Comparison of ENCODE assay signal across 12 mouse cellular contexts in the genomic region with DNA sequence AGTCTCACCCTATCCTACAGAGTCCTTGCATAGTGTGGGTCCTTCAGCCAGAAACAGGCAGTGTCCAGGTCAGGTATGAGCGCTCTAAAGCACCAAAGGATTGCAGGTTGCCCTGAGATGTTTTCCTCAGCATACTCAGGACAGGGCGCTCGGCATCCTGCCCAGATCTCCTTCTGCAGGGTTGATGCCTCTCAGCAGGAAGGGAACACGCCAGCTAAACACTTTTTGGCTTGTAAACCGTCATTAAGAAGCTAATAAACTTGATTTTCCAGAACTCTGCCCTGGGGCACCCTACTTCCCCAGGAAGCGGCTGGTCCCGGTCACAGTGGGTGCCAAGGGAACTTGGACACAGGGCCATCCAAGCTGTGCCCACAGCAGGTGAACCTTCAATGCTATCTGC. TPM values are rescaled to one million over a fixed set of nuclear protein-coding genes. Genes with fewer than 3 reads are reported as not detected.
A peak's percentile ranks its signal among the peaks of the same experiment; 100 is the strongest.
DNase-seq lines count a peak whose midpoint lies in the region; ATAC-seq lines count a peak whose summit lies in the region.
"Had no signal": no experiment of that assay in that cellular context is flagged by ENCODE, and none has a peak within 500 bp of the region (broad histone marks: within the 10 kb centered on the region; RNA-seq: fewer than 3 reads in every experiment).

No protein-coding gene starts in this region.

- no peaks in the 10 kb centered on the region for H3K9me3 ChIP-seq in erythroblast, embryonic 14.5 days (ENCODE audit: control insufficient read depth, low read length)
- H3K9me3 ChIP-seq in neural tube, embryonic 11.5 days (ENCODE audit: control insufficient read depth, low read length), result no peaks in the 10 kb centered on the region
- no peaks in the 10 kb centered on the region for H3K9me3 ChIP-seq in neural tube, embryonic 15.5 days (replicated peaks)
- H3K9me3 ChIP-seq in liver, embryonic 16.5 days (replicated peaks; ENCODE audit: control insufficient read depth, low read length), result no peaks in the 10 kb centered on the region
- no peaks in the 10 kb centered on the region for H3K9me3 ChIP-seq in neural tube, embryonic 14.5 days (ENCODE audit: control insufficient read depth, low read length)
- no peaks in the 10 kb centered on the region for H3K9me3 ChIP-seq in forebrain, embryonic 10.5 days
- H3K9me3 ChIP-seq: hindbrain, embryonic 12.5 days had no signal

- no peak overlapping the region for H3K4me2 ChIP-seq in neural tube, embryonic 11.5 days (ENCODE audit: low read depth)
- H3K4me2 ChIP-seq in neural tube, embryonic 15.5 days, result no peak overlapping the region
- H3K4me2 ChIP-seq in liver, embryonic 16.5 days (ENCODE audit: low read depth, low read length), result peak overlapping the region; percentile 96
- peak overlapping the region; percentile 8; the same call in 1 of the 2 replicates for H3K4me2 ChIP-seq in neural tube, embryonic 14.5 days (ENCODE audit: low read depth, low read length)
- H3K4me2 ChIP-seq: hindbrain, embryonic 12.5 days had no signal

- H3K36me3 ChIP-seq in erythroblast, embryonic 14.5 days (ENCODE audit: control insufficient read depth), result peaks cover 59% of the 10 kb centered on the region
- H3K36me3 ChIP-seq in neural tube, embryonic 11.5 days (ENCODE audit: control insufficient read depth, insufficient read depth, low read length), result no peaks in the 10 kb centered on the region
- no peaks in the 10 kb centered on the region for H3K36me3 ChIP-seq in neural tube, embryonic 15.5 days
- H3K36me3 ChIP-seq in liver, embryonic 16.5 days (ENCODE audit: control insufficient read depth, insufficient read depth), result no peaks in the 10 kb centered on the region
- H3K36me3 ChIP-seq in neural tube, embryonic 14.5 days (ENCODE audit: control insufficient read depth, insufficient read depth, low read length), result no peaks in the 10 kb centered on the region
- H3K36me3 ChIP-seq in forebrain, embryonic 10.5 days (replicated peaks), result no peaks in the 10 kb centered on the region
- H3K36me3 ChIP-seq: hindbrain, embryonic 12.5 days had no signal

- WGBS in neural tube, embryonic 11.5 days, result 80% methylated on average over 7 of the region's 7 CpGs
- WGBS in neural tube, embryonic 15.5 days, result 69% methylated on average over 7 of the region's 7 CpGs
- WGBS in liver, embryonic 16.5 days (ENCODE audit: insufficient replicate concordance), result 80% methylated on average over 7 of the region's 7 CpGs
- WGBS in neural tube, embryonic 14.5 days, result 63% methylated on average over 7 of the region's 7 CpGs
- WGBS in forebrain, embryonic 10.5 days, result 89% methylated on average over 7 of the region's 7 CpGs

- H3K4me1 ChIP-seq in erythroblast, embryonic 14.5 days (ENCODE audit: control insufficient read depth), result peaks cover 100% of the 10 kb centered on the region
- peaks cover 15% of the 10 kb centered on the region; the same call in 1 of the 2 replicates for H3K4me1 ChIP-seq in neural tube, embryonic 11.5 days (ENCODE audit: control insufficient read depth, insufficient read depth, low read length)
- H3K4me1 ChIP-seq in neural tube, embryonic 15.5 days, result peaks cover 42% of the 10 kb centered on the region
- H3K4me1 ChIP-seq in liver, embryonic 16.5 days (ENCODE audit: control insufficient read depth, low read depth, low read length), result peaks cover 94% of the 10 kb centered on the region
- peaks cover 27% of the 10 kb centered on the region for H3K4me1 ChIP-seq in neural tube, embryonic 14.5 days (ENCODE audit: control insufficient read depth, insufficient read depth, low read length)
- peaks cover 78% of the 10 kb centered on the region for H3K4me1 ChIP-seq in forebrain, embryonic 10.5 days

- H3K4me3 ChIP-seq in erythroblast, embryonic 14.5 days (replicated peaks), result peak overlapping the region; percentile 80
- H3K4me3 ChIP-seq in neural tube, embryonic 11.5 days (ENCODE audit: low read depth, low read length), result no peak overlapping the region
- H3K4me3 ChIP-seq in neural tube, embryonic 15.5 days (replicated peaks), result no peak overlapping the region
- no peak overlapping the region for H3K4me3 ChIP-seq in liver, embryonic 16.5 days (ENCODE audit: low read depth, low read length)
- H3K4me3 ChIP-seq in neural tube, embryonic 14.5 days (ENCODE audit: low read depth, low read length), result no peak overlapping the region
- H3K4me3 ChIP-seq in forebrain, embryonic 10.5 days, result no peak overlapping the region
- H3K4me3 ChIP-seq: hindbrain, embryonic 12.5 days; layer of hippocampus, adult 2 months had no signal

- no peak overlapping the region for H3K9ac ChIP-seq in neural tube, embryonic 11.5 days (ENCODE audit: low read length)
- no peak overlapping the region for H3K9ac ChIP-seq in neural tube, embryonic 15.5 days (replicated peaks)
- peak overlapping the region; percentile 72; the same call in 1 of the 2 replicates for H3K9ac ChIP-seq in liver, embryonic 16.5 days (ENCODE audit: low read depth, low read length)
- H3K9ac ChIP-seq in neural tube, embryonic 14.5 days (replicated peaks; ENCODE audit: low read depth, low read length), result no peak overlapping the region
- H3K9ac ChIP-seq: hindbrain, embryonic 12.5 days had no signal

- 0 out of 2 replicates have a peak overlapping the region, but pooled peaks have one; percentile 8 for H3K27ac ChIP-seq in neural tube, embryonic 11.5 days (ENCODE audit: low read depth, low read length)
- no peak overlapping the region for H3K27ac ChIP-seq in neural tube, embryonic 15.5 days (replicated peaks)
- peak overlapping the region; percentile 94 for H3K27ac ChIP-seq in liver, embryonic 16.5 days (ENCODE audit: low read length)
- H3K27ac ChIP-seq in neural tube, embryonic 14.5 days (ENCODE audit: low read depth, low read length), result peak overlapping the region; percentile 44; the same call in 1 of the 2 replicates
- no peak overlapping the region for H3K27ac ChIP-seq in forebrain, embryonic 10.5 days
- H3K27ac ChIP-seq: hindbrain, embryonic 12.5 days; layer of hippocampus, adult 2 months had no signal

- no peaks in the 10 kb centered on the region for H3K27me3 ChIP-seq in erythroblast, embryonic 14.5 days (ENCODE audit: control insufficient read depth)
- peaks cover 10% of the 10 kb centered on the region for H3K27me3 ChIP-seq in neural tube, embryonic 11.5 days (ENCODE audit: control insufficient read depth, insufficient read depth, low read length)
- peaks cover 15% of the 10 kb centered on the region for H3K27me3 ChIP-seq in neural tube, embryonic 15.5 days (replicated peaks)
- H3K27me3 ChIP-seq in liver, embryonic 16.5 days (ENCODE audit: control insufficient read depth, insufficient read depth, low read depth, low read length), result no peaks in the 10 kb centered on the region
- H3K27me3 ChIP-seq in neural tube, embryonic 14.5 days (ENCODE audit: control insufficient read depth, insufficient read depth, low read length), result peaks cover 11% of the 10 kb centered on the region; the same call in 1 of the 2 replicates
- peaks cover 36% of the 10 kb centered on the region for H3K27me3 ChIP-seq in forebrain, embryonic 10.5 days (ENCODE audit: poor library complexity, severe bottlenecking)

- ATAC-seq in erythroblast, adult 5-6 weeks (replicated peaks; ENCODE audit: low FRiP score, poor library complexity, severe bottlenecking), result no peak
- no peak for ATAC-seq in neural tube, embryonic 11.5 days (ENCODE audit: insufficient read depth, low FRiP score, low TSS enrichment)
- ATAC-seq in neural tube, embryonic 15.5 days (ENCODE audit: low FRiP score), result no peak
- no peak for ATAC-seq in liver, embryonic 16.5 days (ENCODE audit: low read depth)
- ATAC-seq in neural tube, embryonic 14.5 days (ENCODE audit: low read depth), result no peak

- DNase-seq in neural tube, embryonic 11.5 days (ENCODE audit: low spot score), result no peak
- no peak for DNase-seq in spleen, adult 18-20 months
- no peak for DNase-seq in forebrain, embryonic 10.5 days (ENCODE audit: extremely low spot score, low spot score)
- DNase-seq: gastrocnemius, postnatal 10 days had no signal

RNA-seq across cellular contexts. Expression of a gene that starts 7.7 kb away (rescaled TPM):
- polyA plus RNA-seq in erythroblast, embryonic 14.5 days (2012), result 1.6 and 1.8 TPM in 2 replicates
- 2.3 and 5.0 TPM in 2 replicates for total RNA-seq in erythroblast, adult 5-6 weeks (2015; ENCODE audit: low replicate concordance)
- total RNA-seq in erythroblast, adult 5-6 weeks (2017; ENCODE audit: low replicate concordance), result 2.8 and 3.2 TPM in 2 replicates
- polyA plus RNA-seq in neural tube, embryonic 11.5 days (2014; fragmentation: Nextera tagmentation; extraction: Ambion mirVana), result 4.9 and 5.3 TPM in 2 replicates
- polyA plus RNA-seq in neural tube, embryonic 15.5 days (2015; fragmentation: Nextera tagmentation; extraction: Ambion mirVana), result 1.4 and 4.0 TPM in 2 replicates
- 6.7 and 7.7 TPM in 2 replicates for polyA plus RNA-seq in liver, embryonic 16.5 days (2015; fragmentation: Nextera tagmentation; extraction: Ambion mirVana)
- polyA plus RNA-seq in neural tube, embryonic 14.5 days (2014; fragmentation: Nextera tagmentation; extraction: Ambion mirVana), result 0.52 and 1.1 TPM in 2 replicates
- 3.5 and 4.0 TPM in 2 replicates for polyA plus RNA-seq in forebrain, embryonic 10.5 days (2016; fragmentation: Nextera tagmentation; extraction: Ambion mirVana)

RNA-seq across cellular contexts. Expression of a gene that starts 32.9 kb away (rescaled TPM):
- polyA plus RNA-seq in erythroblast, embryonic 14.5 days (2012), result not detected in 2 replicates
- not detected in 2 replicates for total RNA-seq in erythroblast, adult 5-6 weeks (2015; ENCODE audit: low replicate concordance)
- total RNA-seq in erythroblast, adult 5-6 weeks (2017; ENCODE audit: low replicate concordance), result not detected in 2 replicates
- not detected in 2 replicates for polyA plus RNA-seq in neural tube, embryonic 11.5 days (2014; fragmentation: Nextera tagmentation; extraction: Ambion mirVana)
- 0.34 and 0.49 TPM in 2 replicates for polyA plus RNA-seq in neural tube, embryonic 15.5 days (2015; fragmentation: Nextera tagmentation; extraction: Ambion mirVana)
- not detected in 2 replicates for polyA plus RNA-seq in liver, embryonic 16.5 days (2015; fragmentation: Nextera tagmentation; extraction: Ambion mirVana)
- polyA plus RNA-seq in neural tube, embryonic 14.5 days (2014; fragmentation: Nextera tagmentation; extraction: Ambion mirVana), result 0.26 and 0.40 TPM in 2 replicates
- not detected in 2 replicates for polyA plus RNA-seq in forebrain, embryonic 10.5 days (2016; fragmentation: Nextera tagmentation; extraction: Ambion mirVana)
- total RNA-seq: gastrocnemius, postnatal 10 days had no signal
- polyA plus RNA-seq: embryonic facial prominence, embryonic 14.5 days had no signal

RNA-seq across cellular contexts. Expression of a gene that starts 34.2 kb away (rescaled TPM):
- not detected in 2 replicates for polyA plus RNA-seq in erythroblast, embryonic 14.5 days (2012)
- total RNA-seq in erythroblast, adult 5-6 weeks (2015; ENCODE audit: low replicate concordance), result not detected in 2 replicates
- not detected in 2 replicates for total RNA-seq in erythroblast, adult 5-6 weeks (2017; ENCODE audit: low replicate concordance)
- 0.37 and 0.53 TPM in 2 replicates for polyA plus RNA-seq in neural tube, embryonic 11.5 days (2014; fragmentation: Nextera tagmentation; extraction: Ambion mirVana)
- 3.1 and 3.4 TPM in 2 replicates for polyA plus RNA-seq in neural tube, embryonic 15.5 days (2015; fragmentation: Nextera tagmentation; extraction: Ambion mirVana)
- 0.12 TPM in 1 of 2 replicates, not detected in the other for polyA plus RNA-seq in liver, embryonic 16.5 days (2015; fragmentation: Nextera tagmentation; extraction: Ambion mirVana)
- 2.7 and 3.1 TPM in 2 replicates for polyA plus RNA-seq in neural tube, embryonic 14.5 days (2014; fragmentation: Nextera tagmentation; extraction: Ambion mirVana)
- 0.62 and 1.1 TPM in 2 replicates for polyA plus RNA-seq in forebrain, embryonic 10.5 days (2016; fragmentation: Nextera tagmentation; extraction: Ambion mirVana)

RNA-seq across cellular contexts. Expression of a gene that starts 35.0 kb away (rescaled TPM):
- polyA plus RNA-seq in erythroblast, embryonic 14.5 days (2012), result 0.02 TPM in 1 of 2 replicates, not detected in the other
- not detected in 2 replicates for total RNA-seq in erythroblast, adult 5-6 weeks (2015; ENCODE audit: low replicate concordance)
- not detected in 2 replicates for total RNA-seq in erythroblast, adult 5-6 weeks (2017; ENCODE audit: low replicate concordance)
- polyA plus RNA-seq in neural tube, embryonic 11.5 days (2014; fragmentation: Nextera tagmentation; extraction: Ambion mirVana), result 2.3 and 3.0 TPM in 2 replicates
- 28.7 and 31.1 TPM in 2 replicates for polyA plus RNA-seq in neural tube, embryonic 15.5 days (2015; fragmentation: Nextera tagmentation; extraction: Ambion mirVana)
- 1.1 and 1.2 TPM in 2 replicates for polyA plus RNA-seq in liver, embryonic 16.5 days (2015; fragmentation: Nextera tagmentation; extraction: Ambion mirVana)
- polyA plus RNA-seq in neural tube, embryonic 14.5 days (2014; fragmentation: Nextera tagmentation; extraction: Ambion mirVana), result 23.7 and 29.1 TPM in 2 replicates
- polyA plus RNA-seq in forebrain, embryonic 10.5 days (2016; fragmentation: Nextera tagmentation; extraction: Ambion mirVana), result 2.5 and 2.9 TPM in 2 replicates

RNA-seq across cellular contexts. Expression of a gene that starts 37.9 kb away (rescaled TPM):
- 71.6 and 80.5 TPM in 2 replicates for polyA plus RNA-seq in erythroblast, embryonic 14.5 days (2012)
- total RNA-seq in erythroblast, adult 5-6 weeks (2015; ENCODE audit: low replicate concordance), result 473 and 508 TPM in 2 replicates
- 800 and 935 TPM in 2 replicates for total RNA-seq in erythroblast, adult 5-6 weeks (2017; ENCODE audit: low replicate concordance)
- 28.8 and 29.1 TPM in 2 replicates for polyA plus RNA-seq in neural tube, embryonic 11.5 days (2014; fragmentation: Nextera tagmentation; extraction: Ambion mirVana)
- polyA plus RNA-seq in neural tube, embryonic 15.5 days (2015; fragmentation: Nextera tagmentation; extraction: Ambion mirVana), result 19.2 and 32.4 TPM in 2 replicates
- 15.1 and 18.1 TPM in 2 replicates for polyA plus RNA-seq in liver, embryonic 16.5 days (2015; fragmentation: Nextera tagmentation; extraction: Ambion mirVana)
- 26.2 and 30.2 TPM in 2 replicates for polyA plus RNA-seq in neural tube, embryonic 14.5 days (2014; fragmentation: Nextera tagmentation; extraction: Ambion mirVana)
- polyA plus RNA-seq in forebrain, embryonic 10.5 days (2016; fragmentation: Nextera tagmentation; extraction: Ambion mirVana), result 9.2 and 10.5 TPM in 2 replicates

Comparison
In these comparisons a context has a peak if more than half of its experiments do, and no peak if none do; other contexts are left out.
1. H3K27ac ChIP-seq: peak in neural tube, embryonic 11.5 days (single experiment), liver, embryonic 16.5 days (single experiment) and neural tube, embryonic 14.5 days (single experiment); none in neural tube, embryonic 15.5 days (single experiment) and forebrain, embryonic 10.5 days (single experiment).
2. H3K4me2 ChIP-seq: peak in liver, embryonic 16.5 days (single experiment) and neural tube, embryonic 14.5 days (single experiment); none in neural tube, embryonic 11.5 days (single experiment) and neural tube, embryonic 15.5 days (single experiment).